Mouse (Mus musculus): ENCODE data around the gene Vmn2r24. TPM values are rescaled to one million over a fixed set of nuclear protein-coding genes. Genes with fewer than 3 reads are reported as not detected.
"Not testable (repeated sequence)": the region's sequence is repeated elsewhere in the genome, so short reads cannot be mapped to it uniquely, and the experiment has no call there.

Vmn2r24 gene
- polyA plus RNA-seq (2015; fragmentation: Nextera tagmentation; extraction: Ambion mirVana) = not detected in 2 replicates

DNA sequence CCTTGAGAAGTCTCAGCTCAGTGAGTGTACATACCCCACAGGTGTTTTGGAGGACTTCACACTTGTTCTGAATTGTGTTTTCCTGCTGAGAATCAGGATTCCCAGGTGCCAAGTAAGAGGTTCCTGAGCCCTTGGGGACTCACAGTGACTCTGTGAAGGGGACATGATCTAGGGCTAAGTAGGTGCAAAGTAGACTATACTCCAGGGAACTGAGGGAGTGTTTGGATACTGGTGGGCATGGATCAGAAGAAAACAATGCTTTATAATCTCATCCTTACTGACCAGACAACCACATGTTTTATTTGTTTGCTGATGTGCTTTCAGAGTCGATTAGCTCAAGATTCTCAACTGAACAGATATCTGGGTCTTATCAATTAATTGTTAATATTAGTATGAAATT, at the start of gene Vmn2r24:
Vmn2r24 (plus strand) TSS at position 301 of the 400 bp plus-strand sequence.
- Histone ChIP-seq H3K9me3 (ENCODE audit: control insufficient read depth, low read length) (no peaks in the 10 kb centered on the region), H3K4me1 (replicated peaks; ENCODE audit: control insufficient read depth, insufficient read depth, low read length) (no peaks in the 10 kb centered on the region), H3K4me2 (ENCODE audit: low read depth, low read length) (no peak within 1 kb of the TSS), H3K4me3 (ENCODE audit: low read length) (no peak within 1 kb of the TSS), H3K9ac (ENCODE audit: low read length) (no peak within 1 kb of the TSS), H3K27ac (ENCODE audit: low read length) (no peak within 1 kb of the TSS), H3K27me3 (ENCODE audit: control insufficient read depth, insufficient read depth, low read depth, low read length) (no peaks in the 10 kb centered on the region), H3K36me3 (ENCODE audit: control insufficient read depth, insufficient read depth, low read length) (no peaks in the 10 kb centered on the region)
- WGBS = 47% methylated on average over 1 of the region's 1 CpGs
- no peak for ATAC-seq (ENCODE audit: low read depth)

DNA sequence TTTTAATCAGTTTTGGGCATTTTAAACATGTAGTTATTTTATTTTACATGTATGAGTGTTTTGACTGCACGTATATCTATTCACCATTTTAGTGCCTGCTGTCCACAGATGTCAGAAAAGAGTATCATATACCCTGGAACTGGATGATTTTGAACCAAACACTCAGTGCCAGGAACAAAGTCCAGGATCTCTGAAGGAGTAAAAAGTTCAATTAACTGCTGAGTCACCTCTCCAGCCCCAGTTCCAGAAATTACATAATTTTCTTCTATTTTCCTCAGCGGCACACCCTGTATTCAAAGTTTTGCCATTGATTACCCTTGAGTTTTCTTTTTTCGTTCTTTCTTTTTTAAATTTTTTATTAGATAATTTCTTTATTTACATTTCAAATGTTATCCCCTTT, 8.6 kb upstream of the Vmn2r24 start:
- Histone ChIP-seq H3K27ac (ENCODE audit: low read length) (no peak overlapping the region), H3K4me1 (replicated peaks; ENCODE audit: control insufficient read depth, insufficient read depth, low read length) (no peaks in the 10 kb centered on the region), H3K4me3 (ENCODE audit: low read length) (no peak overlapping the region), H3K36me3 (ENCODE audit: control insufficient read depth, insufficient read depth, low read length) (no peaks in the 10 kb centered on the region), H3K9ac (ENCODE audit: low read length) (no peak overlapping the region), H3K9me3 (ENCODE audit: control insufficient read depth, low read length) (no peaks in the 10 kb centered on the region), H3K27me3 (ENCODE audit: control insufficient read depth, insufficient read depth, low read depth, low read length) (no peaks in the 10 kb centered on the region), H3K4me2 (ENCODE audit: low read depth, low read length) (no peak overlapping the region)
- 80% methylated on average over 3 of the region's 3 CpGs for WGBS
- ATAC-seq (ENCODE audit: low read depth) = no peak

DNA sequence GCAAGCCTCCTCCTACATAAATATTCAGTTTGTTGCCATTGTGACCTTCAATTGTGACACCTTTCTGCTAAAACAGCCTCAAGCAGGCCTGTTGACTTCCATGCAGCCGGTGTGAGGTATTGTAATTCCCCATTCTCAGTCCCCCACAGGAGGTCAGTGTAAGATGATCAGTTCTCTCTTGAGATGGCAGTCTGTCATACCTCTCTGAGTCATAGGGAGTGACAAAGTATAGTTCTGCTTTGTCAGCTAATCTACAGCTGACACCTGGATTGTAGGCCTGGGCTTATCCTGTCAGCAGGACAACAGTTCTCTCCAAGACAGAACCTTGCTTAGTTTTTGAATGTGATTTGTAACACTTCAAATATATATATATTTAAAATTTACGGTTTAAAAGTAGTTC, 6.2 kb downstream of the Vmn2r24 start:
- Histone ChIP-seq H3K9ac (ENCODE audit: low read length) (no peak overlapping the region), H3K4me3 (ENCODE audit: low read length) (no peak overlapping the region)
- 66% methylated on average over 2 of the region's 2 CpGs for WGBS

DNA sequence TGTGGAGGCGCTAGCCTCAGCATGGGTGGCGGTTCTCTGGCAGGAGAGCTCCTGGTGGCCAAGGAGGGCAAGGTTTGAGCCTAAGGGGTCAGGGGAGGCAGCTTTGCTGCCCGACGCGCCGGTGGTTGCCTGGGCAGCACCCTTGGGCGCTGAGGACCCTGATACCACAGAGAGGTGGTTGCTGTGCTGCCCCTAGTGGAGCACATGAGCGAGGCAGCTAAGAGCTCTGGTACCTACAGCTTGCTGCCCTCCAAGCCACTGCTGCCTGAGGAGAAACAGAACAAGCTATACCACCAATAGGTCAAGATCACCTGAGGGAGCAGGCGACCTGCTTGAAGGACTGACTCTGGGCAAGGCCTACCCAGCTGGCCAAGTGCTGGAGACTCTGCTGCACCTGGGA, 15.1 kb downstream of the Vmn2r24 start:
- 33% methylated on average over 9 of the region's 9 CpGs for WGBS
- Histone ChIP-seq H3K36me3 (ENCODE audit: control insufficient read depth, insufficient read depth, low read length) (no peaks in the 10 kb centered on the region), H3K4me1 (replicated peaks; ENCODE audit: control insufficient read depth, insufficient read depth, low read length) (no peaks in the 10 kb centered on the region), H3K9ac (ENCODE audit: low read length) (no peak overlapping the region), H3K27me3 (ENCODE audit: control insufficient read depth, insufficient read depth, low read depth, low read length) (no peaks in the 10 kb centered on the region), H3K27ac (ENCODE audit: low read length) (no peak overlapping the region), H3K9me3 (ENCODE audit: control insufficient read depth, low read length) (no peaks in the 10 kb centered on the region), H3K4me2 (ENCODE audit: low read depth, low read length) (no peak overlapping the region), H3K4me3 (ENCODE audit: low read length) (no peak overlapping the region)
- ATAC-seq (ENCODE audit: low read depth) = no peak

More for the DNA sequence above, 6.2 kb downstream of the Vmn2r24 start:
- Histone ChIP-seq H3K27ac (ENCODE audit: low read length) (no peak overlapping the region), H3K4me1 (replicated peaks; ENCODE audit: control insufficient read depth, insufficient read depth, low read length) (no peaks in the 10 kb centered on the region), H3K9me3 (ENCODE audit: control insufficient read depth, low read length) (no peaks in the 10 kb centered on the region), H3K27me3 (ENCODE audit: control insufficient read depth, insufficient read depth, low read depth, low read length) (no peaks in the 10 kb centered on the region), H3K4me2 (ENCODE audit: low read depth, low read length) (no peak overlapping the region), H3K36me3 (ENCODE audit: control insufficient read depth, insufficient read depth, low read length) (no peaks in the 10 kb centered on the region)
- no peak for ATAC-seq (ENCODE audit: low read depth)

DNA sequence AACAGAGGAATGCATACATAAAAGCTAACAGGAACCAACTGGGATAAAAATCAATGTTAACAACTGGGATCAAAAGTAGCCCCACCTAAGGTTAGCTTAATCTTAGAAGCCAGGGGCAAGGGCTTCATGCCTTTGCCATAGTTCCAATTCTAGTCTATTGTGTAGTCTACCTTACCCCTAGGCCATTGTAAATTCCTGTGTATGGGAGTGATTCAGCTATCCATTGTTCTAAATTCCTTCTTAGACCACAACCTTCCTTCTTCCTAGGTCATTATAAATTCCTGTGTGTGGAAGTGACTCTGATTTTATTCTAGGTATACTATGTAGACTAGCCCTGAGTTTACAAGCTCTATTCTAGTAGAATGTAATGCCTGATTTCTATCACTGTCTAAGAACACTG, 31.6 kb downstream of the Vmn2r24 start:
- ATAC-seq (ENCODE audit: low read depth); H3K4me1 ChIP-seq (replicated peaks; ENCODE audit: control insufficient read depth, insufficient read depth, low read length); H3K9ac ChIP-seq (ENCODE audit: low read length); H3K36me3 ChIP-seq (ENCODE audit: control insufficient read depth, insufficient read depth, low read length); H3K4me2 ChIP-seq (ENCODE audit: low read depth, low read length); H3K9me3 ChIP-seq (ENCODE audit: control insufficient read depth, low read length); H3K27me3 ChIP-seq (ENCODE audit: control insufficient read depth, insufficient read depth, low read depth, low read length); H3K4me3 ChIP-seq (ENCODE audit: low read length); H3K27ac ChIP-seq (ENCODE audit: low read length): not testable (repeated sequence)

DNA sequence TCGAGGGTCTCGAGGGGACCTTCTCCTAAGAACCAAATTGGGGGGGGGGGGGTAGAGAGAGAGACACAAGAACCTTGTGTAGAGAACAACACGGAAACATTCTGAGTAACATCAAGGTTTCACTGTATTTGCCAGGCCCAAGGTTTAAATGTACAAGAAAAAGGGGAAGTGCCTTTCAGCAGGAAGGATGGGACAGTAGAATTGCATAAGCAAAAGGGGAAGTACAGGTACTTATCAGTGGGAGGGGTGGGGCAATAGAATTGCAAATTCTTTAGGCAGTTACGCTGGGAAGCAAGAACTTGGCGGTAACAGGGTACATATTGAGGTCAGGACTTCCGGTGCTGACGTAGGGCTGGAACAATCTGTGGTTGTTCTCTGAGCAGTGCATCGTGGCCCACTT, 41.3 kb downstream of the Vmn2r24 start:
- H3K4me1 ChIP-seq (replicated peaks; ENCODE audit: control insufficient read depth, insufficient read depth, low read length) = no peaks in the 10 kb centered on the region
- WGBS = 69% methylated on average over 8 of the region's 8 CpGs
- ATAC-seq (ENCODE audit: low read depth) = no peak
- H3K9ac ChIP-seq (ENCODE audit: low read length) = no peak overlapping the region
- no peaks in the 10 kb centered on the region for H3K36me3 ChIP-seq (ENCODE audit: control insufficient read depth, insufficient read depth, low read length)
- no peak overlapping the region for H3K4me3 ChIP-seq (ENCODE audit: low read length)
- H3K27me3 ChIP-seq (ENCODE audit: control insufficient read depth, insufficient read depth, low read depth, low read length) = no peaks in the 10 kb centered on the region
- H3K4me2 ChIP-seq (ENCODE audit: low read depth, low read length) = no peak overlapping the region
- H3K9me3 ChIP-seq (ENCODE audit: control insufficient read depth, low read length) = peaks cover 5% of the 10 kb centered on the region; the same call in 1 of the 2 replicates
- H3K27ac ChIP-seq (ENCODE audit: low read length) = no peak overlapping the region

DNA sequence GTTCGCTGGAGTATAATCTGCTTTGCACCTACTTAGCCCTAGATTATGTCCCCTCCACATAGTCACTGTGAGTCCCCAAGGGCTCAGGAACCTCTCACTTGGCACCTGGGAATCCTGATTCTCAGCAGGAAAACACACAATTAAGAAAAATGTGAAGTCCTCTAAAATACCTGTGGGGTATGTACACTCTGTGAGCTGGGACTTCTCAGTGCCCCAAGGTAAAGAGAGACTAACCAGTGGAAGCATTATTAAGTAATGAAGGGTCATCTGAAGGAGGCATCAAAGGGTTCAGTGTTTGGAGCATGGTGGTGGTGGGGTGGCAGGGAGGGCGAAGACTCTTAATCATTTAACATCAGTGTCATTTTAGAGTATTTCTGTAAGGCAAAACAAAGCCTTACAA, 74.7 kb downstream of the Vmn2r24 start, which contains the start of gene Vmn2r25:
Vmn2r25 (minus strand) TSS at position 101 of the 400 bp plus-strand sequence.
- not testable (repeated sequence) for H3K4me2 ChIP-seq (ENCODE audit: low read depth, low read length); ATAC-seq (ENCODE audit: low read depth); H3K9me3 ChIP-seq (ENCODE audit: control insufficient read depth, low read length); H3K4me3 ChIP-seq (ENCODE audit: low read length); H3K27ac ChIP-seq (ENCODE audit: low read length); H3K36me3 ChIP-seq (ENCODE audit: control insufficient read depth, insufficient read depth, low read length); H3K4me1 ChIP-seq (replicated peaks; ENCODE audit: control insufficient read depth, insufficient read depth, low read length); H3K27me3 ChIP-seq (ENCODE audit: control insufficient read depth, insufficient read depth, low read depth, low read length); H3K9ac ChIP-seq (ENCODE audit: low read length)
- 38% methylated on average over 1 of the region's 2 CpGs for WGBS

Other genes starting within 250 kb of the Vmn2r24 start
- not detected in 2 replicates for gene Vmn2r21, start 245.5 kb upstream of the Vmn2r24 start, polyA plus RNA-seq (2015; fragmentation: Nextera tagmentation; extraction: Ambion mirVana)
- gene Vmn2r22, start 128.2 kb upstream of the Vmn2r24 start, polyA plus RNA-seq (2015; fragmentation: Nextera tagmentation; extraction: Ambion mirVana) = not detected in 2 replicates
- gene Vmn2r23, start 76.2 kb upstream of the Vmn2r24 start, polyA plus RNA-seq (2015; fragmentation: Nextera tagmentation; extraction: Ambion mirVana) = not detected in 2 replicates
- gene Vmn2r25, start 74.6 kb downstream of the Vmn2r24 start, polyA plus RNA-seq (2015; fragmentation: Nextera tagmentation; extraction: Ambion mirVana) = not detected in 2 replicates
- not detected in 2 replicates for gene Vmn2r26, start 245.7 kb downstream of the Vmn2r24 start, polyA plus RNA-seq (2015; fragmentation: Nextera tagmentation; extraction: Ambion mirVana)